Mouse (Mus musculus) limb, embryonic 10.5 days (tissue): Measurements from ENCODE around the gene Upk1a. TPM values are rescaled to one million over a fixed set of nuclear protein-coding genes. Genes with fewer than 3 reads are reported as not detected.

Experiments used
- DNase-seq: peaks from one replicate; pipeline ENCODE4 v3.0.0-alpha.2; 2017; ENCODE audit warnings: low spot score
- H3K27ac ChIP-seq: fragments of 300-500 bp; sonication (generic); 2 replicates; pipeline ENCODE4 v1.5.1; 2016; ENCODE audit warnings: mild to moderate bottlenecking
- H3K27me3 ChIP-seq: fragments of 300-500 bp; sonication (generic); 2 replicates; pipeline ENCODE4 v1.6.1; 2016; ENCODE audit warnings: low read depth, mild to moderate bottlenecking; ENCODE audit not compliant: poor library complexity, severe bottlenecking
- H3K36me3 ChIP-seq: fragments of 300-500 bp; sonication (generic); 2 replicates; pipeline ENCODE4 v1.6.1; 2016; ENCODE audit warnings: mild to moderate bottlenecking, moderate library complexity
- H3K4me1 ChIP-seq: fragments of 300-500 bp; sonication (generic); 2 replicates; pipeline ENCODE4 v1.6.1; 2016
- H3K4me3 ChIP-seq: fragments of 300-500 bp; sonication (generic); 2 replicates; pipeline ENCODE4 v1.5.1; 2016; ENCODE audit warnings: mild to moderate bottlenecking, moderate library complexity
- H3K9me3 ChIP-seq: fragments of 300-500 bp; sonication (generic); replicated peaks from 2 replicates; pipeline ENCODE4 v1.6.1; 2016; ENCODE audit warnings: mild to moderate bottlenecking
- WGBS: fragments of 180-500 bp; shearing (Covaris S2); methylation state at CpG from one replicate; pipeline ENCODE4 v1.1.7; 2016; 5-methylcytosine and 5-hydroxymethylcytosine counted together
- polyA plus RNA-seq: library from polyadenylated mRNA; unstranded; fragments of >200 nt; fragmentation: Nextera tagmentation; extraction: Ambion mirVana; gene quantifications from 2 replicates; pipeline ENCODE4 v1.2.1, GENCODE M21; 2016

Upk1a gene
- 7.9 and 8.2 TPM in 2 replicates for polyA plus RNA-seq

- no peaks in the 10 kb centered on the region for H3K9me3 ChIP-seq
- H3K27me3 ChIP-seq: no peaks in the 10 kb centered on the region
- WGBS: 58% methylated on average over 8 of the region's 8 CpGs
- H3K36me3 ChIP-seq: peaks cover 29% of the 10 kb centered on the region
- peak within 1 kb of the TSS; percentile 14; the same call in 1 of the 2 replicates for H3K27ac ChIP-seq
- DNase-seq: no peak
- no peak within 1 kb of the TSS for H3K4me3 ChIP-seq
- H3K4me1 ChIP-seq: peaks cover 19% of the 10 kb centered on the region
Observed at GRCm38 (mm10) chr7:30612654-30613402, at the start of gene Upk1a. Gene Upk1a, minus strand, starts transcription at chr7:30612847.

- peaks cover 71% of the 10 kb centered on the region for H3K36me3 ChIP-seq
- whole genome bisulfite sequencing: 2% methylated on average over 59 of the region's 59 CpGs
Observed at GRCm38 (mm10) chr7:30649591-30650540, 37.2 kb upstream of the Upk1a start, which contains the start of gene Rbm42. Gene Rbm42, minus strand, starts transcription at chr7:30650317.

GRCm38 (mm10) chr7:30639083-30639482 is 26.4 kb upstream of the Upk1a start:
- peaks cover 26% of the 10 kb centered on the region for H3K27me3 ChIP-seq
- WGBS: 20% methylated on average over 4 of the region's 4 CpGs
- no peak for DNase-seq
- H3K36me3 ChIP-seq: peaks cover 43% of the 10 kb centered on the region
- 0 out of 2 replicates have a peak overlapping the region, but pooled peaks have one; percentile 1 for H3K4me3 ChIP-seq
- H3K4me1 ChIP-seq: peaks cover 39% of the 10 kb centered on the region
- H3K27ac ChIP-seq: peak overlapping the region; percentile 67
- no peaks in the 10 kb centered on the region for H3K9me3 ChIP-seq

More at GRCm38 (mm10) chr7:30649591-30650540, 37.2 kb upstream of the Upk1a start, which contains the start of gene Rbm42:
- no peaks in the 10 kb centered on the region for H3K27me3 ChIP-seq
- peak; percentile 96 for DNase-seq
- H3K4me1 ChIP-seq: peaks cover 6% of the 10 kb centered on the region
- no peaks in the 10 kb centered on the region for H3K9me3 ChIP-seq
- H3K4me3 ChIP-seq: peak within 1 kb of the TSS; percentile 84
- H3K27ac ChIP-seq: peak within 1 kb of the TSS; percentile 86

GRCm38 (mm10) chr7:30636395-30636794 is 23.7 kb upstream of the Upk1a start:
- peaks cover 16% of the 10 kb centered on the region for H3K36me3 ChIP-seq
- peak overlapping the region; percentile 21; the same call in 1 of the 2 replicates for H3K27ac ChIP-seq
- peaks cover 47% of the 10 kb centered on the region for H3K4me1 ChIP-seq
- no peak for DNase-seq
- no peaks in the 10 kb centered on the region for H3K9me3 ChIP-seq
- H3K27me3 ChIP-seq: peaks cover 53% of the 10 kb centered on the region
- 23% methylated on average over 11 of the region's 11 CpGs for WGBS
- peak overlapping the region; percentile 45 for H3K4me3 ChIP-seq

GRCm38 (mm10) chr7:30635752-30636151 is 23.1 kb upstream of the Upk1a start, which contains the start of gene Etv2:
Gene Etv2, minus strand, starts transcription at chr7:30635852.
- peaks cover 10% of the 10 kb centered on the region for H3K36me3 ChIP-seq
- H3K4me1 ChIP-seq: peaks cover 47% of the 10 kb centered on the region
- H3K4me3 ChIP-seq: peak within 1 kb of the TSS; percentile 45
- no peak for DNase-seq
- no peaks in the 10 kb centered on the region for H3K9me3 ChIP-seq
- peak within 1 kb of the TSS; percentile 61 for H3K27ac ChIP-seq
- whole genome bisulfite sequencing: 5% methylated on average over 5 of the region's 5 CpGs
- peaks cover 55% of the 10 kb centered on the region for H3K27me3 ChIP-seq

GRCm38 (mm10) chr7:30634621-30635020 is 22.0 kb upstream of the Upk1a start:
- Histone ChIP-seq H3K36me3 (no peaks in the 10 kb centered on the region), H3K4me3 (peak overlapping the region; percentile 45), H3K27me3 (peaks cover 55% of the 10 kb centered on the region), H3K4me1 (peaks cover 46% of the 10 kb centered on the region), H3K27ac (peak overlapping the region; percentile 61), H3K9me3 (no peaks in the 10 kb centered on the region)
- WGBS: 1% methylated on average over 20 of the region's 20 CpGs
- DNase-seq: peak; percentile 85

GRCm38 (mm10) chr7:30633762-30634412 is 21.2 kb upstream of the Upk1a start:
- peaks cover 39% of the 10 kb centered on the region for H3K4me1 ChIP-seq
- no peaks in the 10 kb centered on the region for H3K9me3 ChIP-seq
- H3K27me3 ChIP-seq: peaks cover 55% of the 10 kb centered on the region
- peak; percentile 57 for DNase-seq
- no peak overlapping the region for H3K27ac ChIP-seq
- 4% methylated on average over 27 of the region's 27 CpGs for WGBS
- no peaks in the 10 kb centered on the region for H3K36me3 ChIP-seq
- H3K4me3 ChIP-seq: peak overlapping the region; percentile 45

GRCm38 (mm10) chr7:30629013-30629412 is 16.4 kb upstream of the Upk1a start:
- Histone ChIP-seq H3K9me3 (no peaks in the 10 kb centered on the region), H3K4me1 (peaks cover 16% of the 10 kb centered on the region), H3K27me3 (peaks cover 28% of the 10 kb centered on the region), H3K36me3 (peaks cover 8% of the 10 kb centered on the region), H3K27ac (no peak overlapping the region), H3K4me3 (no peak overlapping the region)
- DNase-seq: no peak

- Histone ChIP-seq H3K4me3 (no peak overlapping the region), H3K27ac (no peak overlapping the region), H3K4me1 (peaks cover 9% of the 10 kb centered on the region), H3K36me3 (peaks cover 31% of the 10 kb centered on the region), H3K27me3 (peaks cover 5% of the 10 kb centered on the region), H3K9me3 (no peaks in the 10 kb centered on the region)
- 86% methylated on average over 5 of the region's 5 CpGs for WGBS
- no peak for DNase-seq
Observed at GRCm38 (mm10) chr7:30626647-30627046, 14.0 kb upstream of the Upk1a start.

- peaks cover 9% of the 10 kb centered on the region for H3K4me1 ChIP-seq
- peaks cover 39% of the 10 kb centered on the region for H3K36me3 ChIP-seq
- H3K27me3 ChIP-seq: no peaks in the 10 kb centered on the region
- H3K9me3 ChIP-seq: no peaks in the 10 kb centered on the region
- peak within 1 kb of the TSS; percentile 77 for H3K4me3 ChIP-seq
- WGBS: 3% methylated on average over 44 of the region's 44 CpGs
- peak; percentile 90 for DNase-seq
- peak within 1 kb of the TSS; percentile 87 for H3K27ac ChIP-seq
Observed at GRCm38 (mm10) chr7:30625530-30626384, 13.1 kb upstream of the Upk1a start, which contains the start of gene Cox6b1. Gene Cox6b1, minus strand, starts transcription at chr7:30626151.

- no peak for DNase-seq
Observed at GRCm38 (mm10) chr7:30619202-30619601, 6.6 kb upstream of the Upk1a start.

More at GRCm38 (mm10) chr7:30619202-30619601, 6.6 kb upstream of the Upk1a start:
- H3K27ac ChIP-seq: no peak overlapping the region
- 88% methylated on average over 3 of the region's 3 CpGs for WGBS
- no peaks in the 10 kb centered on the region for H3K4me1 ChIP-seq
- H3K36me3 ChIP-seq: peaks cover 87% of the 10 kb centered on the region
- no peak overlapping the region for H3K4me3 ChIP-seq
- no peaks in the 10 kb centered on the region for H3K27me3 ChIP-seq
- H3K9me3 ChIP-seq: no peaks in the 10 kb centered on the region
